Mouse (Mus musculus) left cerebral cortex, adult 8-10 months (tissue): ENCODE measurements around the gene Por. TPM values are rescaled to one million over a fixed set of nuclear protein-coding genes. Genes with fewer than 3 reads are reported as not detected.
A peak's percentile ranks its signal among the peaks of the same experiment; 100 is the strongest.

Source experiments
- DNase-seq, 2 experiments: peaks; one replicate each; pipeline ENCODE4 v3.0.0; 2022; ENCODE audit warnings: low spot score in 2 of 2
- microRNA-seq, 2 experiments: library from miRNA; unstranded; fragments of <30 nt; microRNA quantifications; one replicate each; pipeline ENCODE4 v1.2.0; 2022
- total RNA-seq, 4 experiments: library from RNA; stranded (reverse); gene quantifications; 2 replicates each; pipeline ENCODE4 v1.2.4; 2022

Por gene
- total RNA-seq, 4 experiments from 2014 or later, result 82.4 to 100 (median 95.4) TPM

DNA sequence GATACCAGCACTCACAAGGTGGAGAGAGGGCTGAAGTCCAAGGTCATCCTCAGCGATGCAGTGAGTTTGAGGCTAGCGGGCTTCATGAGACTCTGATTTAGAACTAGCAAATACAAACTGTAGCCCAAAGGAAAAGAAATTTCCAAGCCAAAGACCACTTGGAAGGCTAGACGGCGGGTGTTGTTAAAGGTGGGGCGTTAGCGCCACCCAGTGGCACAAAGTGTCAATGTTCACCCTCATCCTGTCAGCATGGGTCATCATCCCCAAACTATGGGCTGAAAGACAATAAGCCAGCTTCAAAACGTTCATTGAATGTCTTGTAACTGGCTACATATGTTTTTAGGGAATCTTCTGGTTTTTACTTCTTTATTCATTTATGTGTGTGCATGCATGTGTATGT is 93.7 kb downstream of the Por start:
- DNase-seq, result peak in 1 of 2 experiments; percentile 75

GRCm38 (mm10) chr5:135764971-135765370 is 95.1 kb downstream of the Por start:
- DNase-seq, result no peak

DNA sequence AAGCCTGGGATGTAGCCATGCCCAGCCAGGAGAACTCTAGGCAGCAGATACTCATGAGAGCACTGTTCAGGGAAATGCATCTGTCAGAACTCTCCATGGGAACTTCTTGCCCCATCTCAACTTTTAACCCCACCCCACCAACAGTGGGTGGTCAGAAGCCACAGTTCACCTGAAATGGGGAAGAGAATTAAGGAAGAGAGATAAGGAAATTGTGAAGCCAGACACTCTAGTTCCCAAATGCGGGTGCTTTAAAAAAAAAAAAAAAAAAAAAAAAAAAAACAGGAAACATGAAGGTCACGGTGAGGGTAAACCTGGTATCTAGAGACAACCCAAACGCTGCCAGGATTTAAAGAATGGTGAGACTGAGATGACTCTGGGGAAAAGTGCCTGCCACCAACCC is 102.7 kb downstream of the Por start:
- no peak for DNase-seq

DNA sequence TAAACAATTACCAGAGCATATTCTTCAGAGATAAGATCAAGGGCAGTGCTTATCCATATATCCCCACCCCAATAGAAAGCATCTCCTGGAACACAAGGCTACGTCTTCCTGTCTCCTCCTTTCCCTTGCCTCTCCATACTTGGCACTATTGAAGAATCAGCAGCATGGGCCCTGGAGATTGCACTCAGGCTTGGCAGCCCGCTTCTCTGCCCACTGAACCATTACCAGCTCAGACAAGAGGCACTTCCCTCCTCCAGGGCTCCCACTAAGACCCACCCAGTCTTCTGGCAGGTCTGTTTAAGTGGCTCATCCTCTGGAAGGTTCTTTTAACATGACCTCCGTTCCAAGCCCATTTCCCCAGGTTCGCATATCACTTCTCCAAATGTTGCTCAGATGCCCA is 106.7 kb downstream of the Por start:
- no peak for DNase-seq

GRCm38 (mm10) chr5:135777796-135778470 is 108.1 kb downstream of the Por start, which contains the start of gene Styxl1:
TSS of gene Styxl1 (minus strand) at chr5:135778385.
- DNase-seq, result peak in 1 of 2 experiments; percentile 51

- DNase-seq, result peak; percentile 93 to 100
Observed at GRCm38 (mm10) chr5:135778471-135779445, 108.9 kb downstream of the Por start, which contains the start of gene Mdh2. TSS of gene Mdh2 (plus strand) at chr5:135778480.

- DNase-seq, result no peak
Observed at GRCm38 (mm10) chr5:135780331-135780730, 110.5 kb downstream of the Por start.

GRCm38 (mm10) chr5:135782901-135783300 is 113.1 kb downstream of the Por start:
- DNase-seq, result no peak

Small RNA genes lying within 50 kb of the gene (microRNA-seq; reads per million reads assigned to microRNA genes)
- gene Mir7034, result 0.44 to 1.5 reads per million in 2 experiments

Other genes with a start within 250 kb of the Por start
- 10 to 100 TPM; 41.3 to 47.8 (median 45.0) TPM for gene Hip1, start 124.9 kb upstream of the Por start, total RNA-seq
- not detected for gene Ccl26, start 106.5 kb upstream of the Por start, total RNA-seq
- gene Ccl24, start 97.0 kb upstream of the Por start, total RNA-seq, result not detected
- 10 to 100 TPM; 81.1 to 92.6 (median 88.4) TPM for gene Rhbdd2, start 37.4 kb upstream of the Por start, total RNA-seq
- gene Tmem120a, start 74.4 kb downstream of the Por start, total RNA-seq, result 10 to 100 TPM; 16.8 to 20.5 (median 19.7) TPM
- under 1 TPM in 2 of 4 experiments, not detected in 2; 0.30 to 0.37 TPM for gene Styxl1, start 108.4 kb downstream of the Por start, total RNA-seq
- gene Mdh2, start 108.4 kb downstream of the Por start, total RNA-seq, result 100 to 1,000 TPM; 407 to 445 (median 424) TPM
- gene Srrm3, start 136.9 kb downstream of the Por start, total RNA-seq, result 10 to 100 TPM; 61.8 to 78.3 (median 68.6) TPM
- gene Hspb1, start 217.9 kb downstream of the Por start, total RNA-seq, result 10 to 100 TPM; 10.9 to 20.6 (median 14.7) TPM